Mouse (Mus musculus) heart, embryonic 16.5 days (tissue): ENCODE measurements around the gene Rdh13. TPM values are rescaled to one million over a fixed set of nuclear protein-coding genes. Genes with fewer than 3 reads are reported as not detected.
A peak's percentile ranks its signal among the peaks of the same experiment; 100 is the strongest.

Source experiments
- ATAC-seq: fragments of 200-750 bp; cut with Nextera tagmentation; replicated peaks from 2 replicates; pipeline ENCODE4 v1.8.0; 2017; ENCODE audit warnings: moderate number of reproducible peaks; ENCODE audit not compliant: insufficient read depth, low FRiP score; ENCODE audit errors: extremely low read depth
- H3K27ac ChIP-seq: fragments of 300-500 bp; sonication (generic); 2 replicates; pipeline ENCODE4 v1.5.1; 2014; ENCODE audit warnings: mild to moderate bottlenecking, low read length, control low read depth, moderate library complexity
- H3K27me3 ChIP-seq: fragments of 300-500 bp; sonication (generic); 2 replicates; pipeline ENCODE4 v1.6.1; 2014; ENCODE audit warnings: low read length, mixed read lengths; ENCODE audit not compliant: control insufficient read depth, insufficient read depth
- H3K36me3 ChIP-seq: fragments of 300-500 bp; sonication (generic); 2 replicates; pipeline ENCODE4 v1.6.1; 2014; ENCODE audit not compliant: control insufficient read depth, insufficient read depth
- H3K4me1 ChIP-seq: fragments of 300-500 bp; sonication (generic); 2 replicates; pipeline ENCODE4 v1.6.1; 2014; ENCODE audit warnings: low read length, mixed read lengths; ENCODE audit not compliant: control insufficient read depth, insufficient read depth
- H3K4me2 ChIP-seq: fragments of 300-500 bp; sonication (generic); 2 replicates; pipeline ENCODE4 v1.6.1; 2014; ENCODE audit warnings: low read depth, mild to moderate bottlenecking, control low read depth, low read length
- H3K4me3 ChIP-seq: fragments of 300-500 bp; sonication (generic); 2 replicates; pipeline ENCODE4 v1.5.1; 2014; ENCODE audit warnings: mild to moderate bottlenecking, control low read depth, low read length
- H3K9ac ChIP-seq: fragments of 300-500 bp; sonication (generic); 2 replicates; pipeline ENCODE4 v1.6.1; 2014; ENCODE audit warnings: low read length, control low read depth
- H3K9me3 ChIP-seq: fragments of 300-500 bp; sonication (generic); replicated peaks from 2 replicates; pipeline ENCODE4 v1.6.1; 2016; ENCODE audit warnings: low read length; ENCODE audit not compliant: control insufficient read depth
- WGBS: fragments of 180-500 bp; shearing (Covaris S2); extraction: QIAGEN DNeasy Blood & Tissue Kit; methylation state at CpG from one replicate; pipeline ENCODE4 v1.1.7; 2014; 5-methylcytosine and 5-hydroxymethylcytosine counted together
- polyA plus RNA-seq: library from polyadenylated mRNA; unstranded; fragments of >200 nt; fragmentation: Nextera tagmentation; extraction: Ambion mirVana; gene quantifications from 2 replicates; pipeline ENCODE4 v1.2.1, GENCODE M21; 2015

Rdh13 gene
- polyA plus RNA-seq, 1 experiment from 2014 or later = 32.2 TPM

GRCm38 (mm10) chr7:4448439-4448838, 3.0 kb upstream of the Rdh13 start:
- 91% methylated on average over 3 of the region's 3 CpGs for WGBS
- H3K4me1 ChIP-seq = peaks cover 4% of the 10 kb centered on the region

GRCm38 (mm10) chr7:4447138-4447537, 1.7 kb upstream of the Rdh13 start:
- no peaks in the 10 kb centered on the region for H3K9me3 ChIP-seq
- peaks cover 4% of the 10 kb centered on the region for H3K4me1 ChIP-seq
- no peak overlapping the region for H3K27ac ChIP-seq
- H3K4me3 ChIP-seq = no peak overlapping the region
- peaks cover 19% of the 10 kb centered on the region for H3K36me3 ChIP-seq
- WGBS = 3% methylated on average over 1 of the region's 1 CpGs
- no peak overlapping the region for H3K4me2 ChIP-seq
- no peak overlapping the region for H3K9ac ChIP-seq
- H3K27me3 ChIP-seq = no peaks in the 10 kb centered on the region
- ATAC-seq = no peak

More at GRCm38 (mm10) chr7:4448439-4448838, 3.0 kb upstream of the Rdh13 start:
- H3K4me3 ChIP-seq = no peak overlapping the region
- no peaks in the 10 kb centered on the region for H3K9me3 ChIP-seq
- peaks cover 8% of the 10 kb centered on the region for H3K36me3 ChIP-seq
- no peak overlapping the region for H3K27ac ChIP-seq
- H3K27me3 ChIP-seq = no peaks in the 10 kb centered on the region
- no peak for ATAC-seq
- H3K4me2 ChIP-seq = no peak overlapping the region
- no peak overlapping the region for H3K9ac ChIP-seq

- no peak for ATAC-seq
- Histone ChIP-seq H3K4me3 (no peak overlapping the region), H3K9me3 (no peaks in the 10 kb centered on the region), H3K9ac (no peak overlapping the region), H3K27ac (no peak overlapping the region), H3K36me3 (peaks cover 53% of the 10 kb centered on the region), H3K4me1 (peaks cover 4% of the 10 kb centered on the region), H3K27me3 (no peaks in the 10 kb centered on the region), H3K4me2 (no peak overlapping the region)
- 87% methylated on average over 10 of the region's 10 CpGs for WGBS
Observed at GRCm38 (mm10) chr7:4440549-4440948, 4.9 kb downstream of the Rdh13 start.

GRCm38 (mm10) chr7:4437721-4438120, 7.7 kb downstream of the Rdh13 start:
- Histone ChIP-seq H3K9ac (no peak overlapping the region), H3K4me3 (no peak overlapping the region), H3K4me1 (no peaks in the 10 kb centered on the region), H3K27me3 (no peaks in the 10 kb centered on the region), H3K27ac (no peak overlapping the region), H3K36me3 (peaks cover 65% of the 10 kb centered on the region), H3K4me2 (no peak overlapping the region), H3K9me3 (no peaks in the 10 kb centered on the region)
- no peak for ATAC-seq
- 79% methylated on average over 2 of the region's 2 CpGs for WGBS

- WGBS = 82% methylated on average over 8 of the region's 8 CpGs
- Histone ChIP-seq H3K36me3 (peaks cover 84% of the 10 kb centered on the region), H3K27ac (no peak overlapping the region), H3K9ac (no peak overlapping the region), H3K27me3 (no peaks in the 10 kb centered on the region), H3K4me2 (no peak overlapping the region), H3K4me1 (no peaks in the 10 kb centered on the region), H3K9me3 (no peaks in the 10 kb centered on the region), H3K4me3 (no peak overlapping the region)
- ATAC-seq = no peak
Observed at GRCm38 (mm10) chr7:4432026-4432425, 13.4 kb downstream of the Rdh13 start.

GRCm38 (mm10) chr7:4431548-4431947, 13.9 kb downstream of the Rdh13 start:
- no peak for ATAC-seq
- peaks cover 81% of the 10 kb centered on the region for H3K36me3 ChIP-seq
- H3K4me2 ChIP-seq = no peak overlapping the region
- no peak overlapping the region for H3K27ac ChIP-seq
- no peaks in the 10 kb centered on the region for H3K4me1 ChIP-seq
- no peaks in the 10 kb centered on the region for H3K9me3 ChIP-seq
- WGBS = 82% methylated on average over 6 of the region's 6 CpGs
- H3K27me3 ChIP-seq = no peaks in the 10 kb centered on the region
- no peak overlapping the region for H3K9ac ChIP-seq
- no peak overlapping the region for H3K4me3 ChIP-seq

- H3K27ac ChIP-seq = no peak overlapping the region
- H3K4me3 ChIP-seq = no peak overlapping the region
- ATAC-seq = no peak
- H3K36me3 ChIP-seq = peaks cover 80% of the 10 kb centered on the region
- H3K27me3 ChIP-seq = no peaks in the 10 kb centered on the region
- no peak overlapping the region for H3K9ac ChIP-seq
- no peak overlapping the region for H3K4me2 ChIP-seq
- no peaks in the 10 kb centered on the region for H3K4me1 ChIP-seq
- WGBS = 87% methylated on average over 9 of the region's 9 CpGs
- no peaks in the 10 kb centered on the region for H3K9me3 ChIP-seq
Observed at GRCm38 (mm10) chr7:4430246-4430844, 15.1 kb downstream of the Rdh13 start.

GRCm38 (mm10) chr7:4427161-4427912, 18.1 kb downstream of the Rdh13 start:
- H3K36me3 ChIP-seq = peaks cover 72% of the 10 kb centered on the region
- H3K27me3 ChIP-seq = no peaks in the 10 kb centered on the region
- H3K9ac ChIP-seq = no peak overlapping the region
- H3K27ac ChIP-seq = no peak overlapping the region
- H3K9me3 ChIP-seq = no peaks in the 10 kb centered on the region
- peak; percentile 85 for ATAC-seq
- no peaks in the 10 kb centered on the region for H3K4me1 ChIP-seq
- WGBS = 49% methylated on average over 7 of the region's 7 CpGs
- no peak overlapping the region for H3K4me3 ChIP-seq
- no peak overlapping the region for H3K4me2 ChIP-seq

- 56% methylated on average over 4 of the region's 4 CpGs for WGBS
- no peaks in the 10 kb centered on the region for H3K9me3 ChIP-seq
Observed at GRCm38 (mm10) chr7:4420230-4420629, 25.2 kb downstream of the Rdh13 start.

More at GRCm38 (mm10) chr7:4420230-4420629, 25.2 kb downstream of the Rdh13 start:
- H3K4me3 ChIP-seq = no peak overlapping the region
- ATAC-seq = no peak
- peaks cover 18% of the 10 kb centered on the region for H3K36me3 ChIP-seq
- H3K27me3 ChIP-seq = no peaks in the 10 kb centered on the region
- no peaks in the 10 kb centered on the region for H3K4me1 ChIP-seq
- H3K4me2 ChIP-seq = no peak overlapping the region
- H3K9ac ChIP-seq = no peak overlapping the region
- H3K27ac ChIP-seq = no peak overlapping the region
